Mouse (Mus musculus): ENCODE measurements around the gene Wfdc17.

- TF ChIP-seq CTCF (conservative IDR thresholded peaks at IDR 0.05; ENCODE audit: low read length) (no peak), NANOG (IDR thresholded peaks at IDR 0.05; ENCODE audit: borderline replicate concordance, low read length) (no peak)
Observed at GRCm38 (mm10) chr11:83662204-83662603, 41.6 kb upstream of the Wfdc17 start, which contains the start of gene Ccl4.

Measured in E14TG2a.4 (cell line).